Mouse (Mus musculus): ENCODE measurements around the gene En1. TPM values are rescaled to one million over a fixed set of nuclear protein-coding genes. Genes with fewer than 3 reads are reported as not detected.

Gene En1
- not detected in 2 replicates for polyA plus RNA-seq (2015; fragmentation: Nextera tagmentation; extraction: Ambion mirVana)

GRCm38 (mm10) chr1:120602031-120602730 is at the start of gene En1:
En1 (plus strand) TSS chr1:120602418.
- peaks cover 16% of the 10 kb centered on the region for H3K4me1 ChIP-seq (replicated peaks)
- no peak within 1 kb of the TSS for H3K27ac ChIP-seq
- H3K36me3 ChIP-seq, result no peaks in the 10 kb centered on the region
- peak within 1 kb of the TSS; percentile 36 for H3K4me3 ChIP-seq (replicated peaks)
- no peaks in the 10 kb centered on the region for H3K9me3 ChIP-seq
- peaks cover 94% of the 10 kb centered on the region for H3K27me3 ChIP-seq (replicated peaks)
- peak within 1 kb of the TSS; percentile 13 for H3K9ac ChIP-seq
- no peak for ATAC-seq
- WGBS, result 1% methylated on average over 35 of the region's 35 CpGs
- H3K4me2 ChIP-seq (replicated peaks), result peak within 1 kb of the TSS; percentile 77

GRCm38 (mm10) chr1:120556926-120557846 is 45.0 kb upstream of the En1 start:
- no peak for ATAC-seq
- 71% methylated on average over 15 of the region's 15 CpGs for whole genome bisulfite sequencing
- no peaks in the 10 kb centered on the region for H3K36me3 ChIP-seq
- no peaks in the 10 kb centered on the region for H3K9me3 ChIP-seq
- H3K27ac ChIP-seq, result no peak overlapping the region
- no peak overlapping the region for H3K4me2 ChIP-seq (replicated peaks)
- H3K9ac ChIP-seq, result no peak overlapping the region
- no peaks in the 10 kb centered on the region for H3K27me3 ChIP-seq (replicated peaks)
- no peak overlapping the region for H3K4me3 ChIP-seq (replicated peaks)
- H3K4me1 ChIP-seq (replicated peaks), result no peaks in the 10 kb centered on the region

- Histone ChIP-seq H3K4me2 (replicated peaks) (no peak overlapping the region), H3K4me1 (replicated peaks) (no peaks in the 10 kb centered on the region), H3K4me3 (replicated peaks) (no peak overlapping the region), H3K9me3 (no peaks in the 10 kb centered on the region), H3K27me3 (replicated peaks) (no peaks in the 10 kb centered on the region), H3K36me3 (no peaks in the 10 kb centered on the region), H3K27ac (no peak overlapping the region), H3K9ac (no peak overlapping the region)
- ATAC-seq, result no peak
- 74% methylated on average over 9 of the region's 9 CpGs for WGBS
These were observed 43.6 kb upstream of the En1 start for GRCm38 (mm10) chr1:120558341-120559285.

- H3K27ac ChIP-seq, result no peak overlapping the region
- no peak overlapping the region for H3K4me3 ChIP-seq (replicated peaks)
- H3K9me3 ChIP-seq, result no peaks in the 10 kb centered on the region
- H3K4me2 ChIP-seq (replicated peaks), result no peak overlapping the region
- H3K9ac ChIP-seq, result no peak overlapping the region
- WGBS, result 84% methylated on average over 5 of the region's 5 CpGs
- no peaks in the 10 kb centered on the region for H3K36me3 ChIP-seq
- no peak for ATAC-seq
- H3K4me1 ChIP-seq (replicated peaks), result no peaks in the 10 kb centered on the region
- no peaks in the 10 kb centered on the region for H3K27me3 ChIP-seq (replicated peaks)
These were observed 42.3 kb upstream of the En1 start for GRCm38 (mm10) chr1:120559911-120560310.

- no peak overlapping the region for H3K9ac ChIP-seq
- no peak overlapping the region for H3K4me3 ChIP-seq (replicated peaks)
- ATAC-seq, result no peak
- no peak overlapping the region for H3K4me2 ChIP-seq (replicated peaks)
- H3K27ac ChIP-seq, result no peak overlapping the region
- no peaks in the 10 kb centered on the region for H3K9me3 ChIP-seq
- WGBS, result 66% methylated on average over 4 of the region's 4 CpGs
- H3K4me1 ChIP-seq (replicated peaks), result no peaks in the 10 kb centered on the region
- H3K36me3 ChIP-seq, result no peaks in the 10 kb centered on the region
- H3K27me3 ChIP-seq (replicated peaks), result peaks cover 3% of the 10 kb centered on the region
These were observed 20.9 kb upstream of the En1 start for GRCm38 (mm10) chr1:120581306-120581705.

- Histone ChIP-seq H3K36me3 (no peaks in the 10 kb centered on the region), H3K27me3 (replicated peaks) (peaks cover 5% of the 10 kb centered on the region), H3K9ac (no peak overlapping the region), H3K27ac (no peak overlapping the region), H3K9me3 (no peaks in the 10 kb centered on the region), H3K4me3 (replicated peaks) (no peak overlapping the region), H3K4me1 (replicated peaks) (no peaks in the 10 kb centered on the region), H3K4me2 (replicated peaks) (no peak overlapping the region)
- WGBS, result 36% methylated on average over 2 of the region's 2 CpGs
- ATAC-seq, result no peak
These were observed 16.7 kb upstream of the En1 start for GRCm38 (mm10) chr1:120585481-120585880.

GRCm38 (mm10) chr1:120586500-120587110 is 15.6 kb upstream of the En1 start:
- Histone ChIP-seq H3K36me3 (no peaks in the 10 kb centered on the region), H3K27me3 (replicated peaks) (peaks cover 14% of the 10 kb centered on the region), H3K9me3 (no peaks in the 10 kb centered on the region), H3K4me1 (replicated peaks) (no peaks in the 10 kb centered on the region), H3K4me3 (replicated peaks) (no peak overlapping the region), H3K9ac (no peak overlapping the region), H3K4me2 (replicated peaks) (no peak overlapping the region), H3K27ac (no peak overlapping the region)
- no peak for ATAC-seq
- WGBS, result 12% methylated on average over 7 of the region's 7 CpGs

- no peak for ATAC-seq
- H3K27me3 ChIP-seq (replicated peaks), result peaks cover 22% of the 10 kb centered on the region
These were observed 14.8 kb upstream of the En1 start for GRCm38 (mm10) chr1:120587431-120587830.

GRCm38 (mm10) chr1:120587960-120588359 is 14.3 kb upstream of the En1 start:
- 79% methylated on average over 4 of the region's 4 CpGs for WGBS
- Histone ChIP-seq H3K9me3 (no peaks in the 10 kb centered on the region), H3K27ac (no peak overlapping the region), H3K4me2 (replicated peaks) (no peak overlapping the region), H3K4me1 (replicated peaks) (no peaks in the 10 kb centered on the region), H3K9ac (no peak overlapping the region), H3K36me3 (no peaks in the 10 kb centered on the region), H3K27me3 (replicated peaks) (peaks cover 27% of the 10 kb centered on the region), H3K4me3 (replicated peaks) (no peak overlapping the region)
- ATAC-seq, result no peak

More at GRCm38 (mm10) chr1:120587431-120587830, 14.8 kb upstream of the En1 start:
- Histone ChIP-seq H3K27ac (no peak overlapping the region), H3K4me2 (replicated peaks) (no peak overlapping the region), H3K9me3 (no peaks in the 10 kb centered on the region), H3K4me1 (replicated peaks) (no peaks in the 10 kb centered on the region), H3K4me3 (replicated peaks) (no peak overlapping the region), H3K36me3 (no peaks in the 10 kb centered on the region), H3K9ac (no peak overlapping the region)
- WGBS, result 41% methylated on average over 9 of the region's 12 CpGs

- H3K27me3 ChIP-seq (replicated peaks), result peaks cover 32% of the 10 kb centered on the region
- H3K4me3 ChIP-seq (replicated peaks), result no peak overlapping the region
- H3K27ac ChIP-seq, result no peak overlapping the region
- no peak for ATAC-seq
- no peaks in the 10 kb centered on the region for H3K9me3 ChIP-seq
- no peak overlapping the region for H3K4me2 ChIP-seq (replicated peaks)
- no peak overlapping the region for H3K9ac ChIP-seq
- no peaks in the 10 kb centered on the region for H3K36me3 ChIP-seq
- no peaks in the 10 kb centered on the region for H3K4me1 ChIP-seq (replicated peaks)
- 73% methylated on average over 6 of the region's 6 CpGs for WGBS
These were observed 13.7 kb upstream of the En1 start for GRCm38 (mm10) chr1:120588362-120589027.

- peaks cover 76% of the 10 kb centered on the region for H3K27me3 ChIP-seq (replicated peaks)
These were observed 8.8 kb upstream of the En1 start for GRCm38 (mm10) chr1:120593236-120593919.

More at GRCm38 (mm10) chr1:120593236-120593919, 8.8 kb upstream of the En1 start:
- no peak overlapping the region for H3K4me2 ChIP-seq (replicated peaks)
- H3K9me3 ChIP-seq, result no peaks in the 10 kb centered on the region
- H3K36me3 ChIP-seq, result no peaks in the 10 kb centered on the region
- ATAC-seq, result no peak
- WGBS, result 14% methylated on average over 8 of the region's 8 CpGs
- no peak overlapping the region for H3K9ac ChIP-seq
- 0 out of 2 replicates have a peak, but pooled peaks cover 3% of the 10 kb centered on the region for H3K4me1 ChIP-seq (replicated peaks)
- H3K27ac ChIP-seq, result no peak overlapping the region
- no peak overlapping the region for H3K4me3 ChIP-seq (replicated peaks)

Measured in intestine, embryonic 15.5 days (tissue).